Mouse (Mus musculus) kidney, adult 10 weeks (tissue): ENCODE results near the gene Tmem156. TPM values are rescaled to one million over a fixed set of nuclear protein-coding genes. Genes with fewer than 3 reads are reported as not detected.

ENCODE experiments used
- polyA plus RNA-seq: library from polyadenylated mRNA; stranded (reverse); fragments of 350-450 nt; fragmentation: Illumina TruSeq; extraction: RNeasy Lipid Tissue Mini Kit (QIAGEN cat#74804); gene quantifications from one replicate; pipeline ENCODE4 v1.2.3, GENCODE M21; 2014; ENCODE audit warnings: low read depth, low replicate concordance

Tmem156 gene
- polyA plus RNA-seq, result not detected

DNA sequence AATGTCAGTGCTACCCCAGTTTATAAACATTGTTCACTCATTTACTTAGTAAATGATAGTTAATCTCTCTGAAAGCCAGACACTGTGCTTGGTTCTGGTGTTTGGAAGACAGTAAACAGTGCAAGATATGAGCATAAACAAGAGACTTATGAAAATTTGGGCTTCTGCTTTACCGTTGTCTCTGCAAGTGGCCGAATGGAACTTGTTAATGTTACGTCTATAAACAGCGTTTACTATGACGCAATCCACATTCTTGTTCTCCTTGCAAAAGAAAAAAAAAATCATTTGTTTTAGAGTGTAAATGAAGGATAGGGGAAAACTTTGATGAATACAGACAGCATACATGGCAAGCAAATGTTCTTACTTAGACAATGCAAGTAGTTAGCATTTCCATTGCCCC, at the start of gene Tmem156:
TSS of gene Tmem156 (minus strand) at position 212 of the 400 bp plus-strand sequence.

DNA sequence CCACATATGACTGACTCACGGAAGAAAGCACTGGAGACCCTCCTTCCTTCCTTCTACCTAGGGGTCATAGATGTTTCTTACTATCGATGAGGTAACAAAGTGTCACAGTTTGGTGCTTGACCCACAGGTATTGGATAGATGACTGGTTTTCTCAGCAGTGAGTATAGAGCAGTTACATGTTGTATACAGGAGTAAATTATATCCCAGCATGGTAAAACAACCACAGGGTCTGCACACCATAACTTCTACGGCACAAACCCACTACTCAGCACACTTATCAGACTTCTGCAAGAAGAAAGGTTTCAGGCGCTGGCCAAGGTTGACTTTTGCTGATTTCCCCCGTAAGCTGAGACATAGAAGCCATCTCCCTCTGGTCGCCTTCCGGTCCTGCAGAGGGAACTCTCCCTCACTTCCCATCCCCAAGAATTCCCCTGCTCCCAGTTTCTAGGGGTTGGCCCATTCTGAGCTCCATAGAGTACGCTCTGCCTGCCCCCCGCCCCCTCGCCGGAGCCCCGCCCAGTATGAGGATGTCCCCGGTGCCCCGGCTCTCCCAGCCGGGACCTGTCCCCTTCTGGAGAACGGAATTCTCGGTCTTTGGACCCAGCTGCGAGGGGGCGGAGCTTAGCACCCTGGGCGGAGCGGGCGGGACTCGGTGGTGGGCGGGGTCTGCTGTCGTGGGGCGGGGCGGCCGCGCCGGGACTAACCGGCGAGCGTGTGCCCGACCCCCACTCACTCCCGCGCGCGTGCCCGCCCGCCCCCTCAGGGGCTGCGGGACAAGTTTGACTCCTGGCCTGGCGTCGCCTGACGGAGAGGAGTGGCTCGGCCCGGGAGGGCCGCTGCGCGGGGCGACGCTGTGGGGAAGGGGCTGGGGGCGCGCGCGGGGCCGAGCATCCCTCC, 15.2 kb upstream of the Tmem156 start, which contains the start of gene Klhl5:
TSS of gene Klhl5 (plus strand) at position 664 of the 897 bp plus-strand sequence.

Other genes starting within 250 kb of the Tmem156 start
- gene Tlr1, start 158.6 kb downstream of the Tmem156 start, polyA plus RNA-seq, result 1.9 TPM
- gene Tlr6, start 132.0 kb downstream of the Tmem156 start, polyA plus RNA-seq, result 0.12 TPM
- gene Fam114a1, start 122.1 kb downstream of the Tmem156 start, polyA plus RNA-seq, result 8.5 TPM
- 50.9 TPM for gene Klhl5, start 15.4 kb upstream of the Tmem156 start, polyA plus RNA-seq
- 10.9 TPM for gene Wdr19, start 107.6 kb upstream of the Tmem156 start, polyA plus RNA-seq
- gene Rfc1, start 243.5 kb upstream of the Tmem156 start, polyA plus RNA-seq, result 19.7 TPM